Mouse (Mus musculus) liver (tissue): ENCODE results near the gene Rnf169.
"Not testable (repeated sequence)": the region's sequence is repeated elsewhere in the genome, so short reads cannot be mapped to it uniquely, and the experiment has no call there.

Experiments used
- DNase-seq: peaks from one replicate; pipeline ENCODE4 v3.0.0-alpha.2; 2020; ENCODE audit warnings: mixed read lengths

Gene Rnf169

GRCm38 (mm10) chr7:99979081-99979480 is 1.2 kb downstream of the Rnf169 start:
- DNase-seq, result no peak

GRCm38 (mm10) chr7:99978041-99978440 is 2.2 kb downstream of the Rnf169 start:
- no peak for DNase-seq

- no peak for DNase-seq
These were observed 4.3 kb downstream of the Rnf169 start for GRCm38 (mm10) chr7:99975819-99976575.

- DNase-seq, result no peak
These were observed 5.9 kb downstream of the Rnf169 start for GRCm38 (mm10) chr7:99974208-99974970.

GRCm38 (mm10) chr7:99972912-99973311 is 7.3 kb downstream of the Rnf169 start:
- DNase-seq, result not testable (repeated sequence)

- DNase-seq, result no peak
These were observed 8.3 kb downstream of the Rnf169 start for GRCm38 (mm10) chr7:99971926-99972325.

GRCm38 (mm10) chr7:99969151-99969550 is 11.1 kb downstream of the Rnf169 start:
- no peak for DNase-seq

GRCm38 (mm10) chr7:99966011-99966721 is 14.1 kb downstream of the Rnf169 start:
- DNase-seq, result no peak

- DNase-seq, result no peak
These were observed 15.0 kb downstream of the Rnf169 start for GRCm38 (mm10) chr7:99965020-99965841.

- no peak for DNase-seq
These were observed 16.9 kb downstream of the Rnf169 start for GRCm38 (mm10) chr7:99963237-99963860.

- no peak for DNase-seq
These were observed 17.6 kb downstream of the Rnf169 start for GRCm38 (mm10) chr7:99962536-99963236.

GRCm38 (mm10) chr7:99961518-99961917 is 18.7 kb downstream of the Rnf169 start:
- DNase-seq, result no peak

- not testable (repeated sequence) for DNase-seq
These were observed 19.7 kb downstream of the Rnf169 start for GRCm38 (mm10) chr7:99960571-99960970.

GRCm38 (mm10) chr7:99957226-99957965 is 22.9 kb downstream of the Rnf169 start:
- DNase-seq, result no peak

- no peak for DNase-seq
These were observed 24.2 kb downstream of the Rnf169 start for GRCm38 (mm10) chr7:99956095-99956494.

GRCm38 (mm10) chr7:99954212-99954611 is 26.0 kb downstream of the Rnf169 start:
- no peak for DNase-seq

GRCm38 (mm10) chr7:99953442-99954098 is 26.7 kb downstream of the Rnf169 start:
- DNase-seq, result no peak

GRCm38 (mm10) chr7:99947329-99947728 is 32.9 kb downstream of the Rnf169 start:
- no peak for DNase-seq

GRCm38 (mm10) chr7:99946356-99946755 is 33.9 kb downstream of the Rnf169 start:
- DNase-seq, result no peak

- no peak for DNase-seq
These were observed 34.3 kb downstream of the Rnf169 start for GRCm38 (mm10) chr7:99945939-99946338.
